Mouse (Mus musculus): ENCODE results near the gene Lurap1l. TPM values are rescaled to one million over a fixed set of nuclear protein-coding genes. Genes with fewer than 3 reads are reported as not detected.
A peak's percentile ranks its signal among the peaks of the same experiment; 100 is the strongest.

Gene Lurap1l
- polyA plus RNA-seq, 1 experiment from 2014 or later: 23.1 TPM

DNA sequence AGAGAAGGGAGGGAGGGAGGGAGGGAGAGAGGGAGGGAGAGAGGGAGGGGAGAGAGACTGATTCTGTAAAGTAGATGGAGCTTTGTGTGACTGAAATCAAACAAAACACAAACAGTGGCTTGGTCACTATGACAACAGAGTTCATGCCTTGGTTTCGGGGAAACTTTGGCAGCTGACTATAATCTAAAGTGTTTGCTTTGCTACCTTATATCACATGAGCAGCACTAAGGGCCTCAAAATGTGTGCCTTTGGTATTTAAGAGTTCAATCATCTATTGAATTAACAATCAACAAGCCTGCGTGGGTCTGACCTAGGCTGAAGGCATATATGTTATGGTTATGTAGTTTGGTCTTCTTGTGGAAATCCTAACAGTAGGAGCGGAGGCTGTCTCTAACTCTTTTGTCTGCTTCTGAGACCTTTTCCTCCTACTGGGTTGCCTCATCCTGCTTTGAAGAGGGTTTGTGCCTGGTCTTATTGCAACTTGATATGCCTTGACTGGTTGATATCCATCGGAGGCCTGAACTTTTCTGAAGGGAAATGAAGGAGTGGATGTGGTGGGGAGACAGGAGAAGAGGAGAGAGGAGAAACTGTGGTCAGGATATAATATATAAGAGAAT is 15.1 kb upstream of the Lurap1l start:
- peak; percentile 66 for ATAC-seq
- Histone ChIP-seq H3K4me2 (replicated peaks; ENCODE audit: low read depth) (no peak overlapping the region), H3K4me3 (ENCODE audit: low read depth, low read length) (no peak overlapping the region), H3K36me3 (ENCODE audit: control insufficient read depth, insufficient read depth) (no peaks in the 10 kb centered on the region), H3K9ac (ENCODE audit: low read depth, low read length) (no peak overlapping the region), H3K9me3 (ENCODE audit: control insufficient read depth) (no peaks in the 10 kb centered on the region), H3K4me1 (replicated peaks; ENCODE audit: control insufficient read depth, insufficient read depth, low read length) (no peaks in the 10 kb centered on the region), H3K27me3 (replicated peaks; ENCODE audit: control insufficient read depth, insufficient read depth, low read length) (no peaks in the 10 kb centered on the region), H3K27ac (ENCODE audit: low read depth, low read length) (no peak overlapping the region)
- WGBS: 38% methylated on average over 4 of the region's 4 CpGs
- TF ChIP-seq CTCF (IDR thresholded peaks at IDR 0.05; ENCODE audit: low read depth): no peak

DNA sequence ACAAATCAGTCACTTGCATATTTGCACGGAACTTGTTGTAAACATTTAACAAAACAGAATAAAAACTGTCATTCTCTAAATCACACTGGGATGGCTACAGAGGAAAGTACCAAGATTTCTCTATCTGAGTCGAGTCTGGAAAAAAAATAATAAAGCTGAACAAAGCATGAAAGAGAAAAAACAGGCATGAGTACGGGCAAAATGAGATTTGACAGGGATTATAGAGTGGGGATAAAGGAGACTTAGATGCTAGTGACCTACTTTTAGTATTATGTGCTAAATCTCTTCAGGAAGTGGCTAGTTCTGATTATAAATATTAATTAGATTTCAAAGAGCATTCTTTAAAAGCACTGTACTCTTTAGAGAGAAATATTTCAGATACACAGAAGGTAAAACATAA is 3.7 kb upstream of the Lurap1l start:
- TF ChIP-seq CTCF (IDR thresholded peaks at IDR 0.05; ENCODE audit: low read depth): no peak
- Histone ChIP-seq H3K9me3 (ENCODE audit: control insufficient read depth) (no peaks in the 10 kb centered on the region), H3K9ac (ENCODE audit: low read depth, low read length) (no peak overlapping the region), H3K27ac (ENCODE audit: low read depth, low read length) (no peak overlapping the region), H3K4me1 (replicated peaks; ENCODE audit: control insufficient read depth, insufficient read depth, low read length) (no peaks in the 10 kb centered on the region), H3K4me3 (ENCODE audit: low read depth, low read length) (no peak overlapping the region), H3K36me3 (ENCODE audit: control insufficient read depth, insufficient read depth) (no peaks in the 10 kb centered on the region), H3K27me3 (replicated peaks; ENCODE audit: control insufficient read depth, insufficient read depth, low read length) (no peaks in the 10 kb centered on the region), H3K4me2 (replicated peaks; ENCODE audit: low read depth) (no peak overlapping the region)
- ATAC-seq: no peak
- 62% methylated on average over 3 of the region's 3 CpGs for WGBS

DNA sequence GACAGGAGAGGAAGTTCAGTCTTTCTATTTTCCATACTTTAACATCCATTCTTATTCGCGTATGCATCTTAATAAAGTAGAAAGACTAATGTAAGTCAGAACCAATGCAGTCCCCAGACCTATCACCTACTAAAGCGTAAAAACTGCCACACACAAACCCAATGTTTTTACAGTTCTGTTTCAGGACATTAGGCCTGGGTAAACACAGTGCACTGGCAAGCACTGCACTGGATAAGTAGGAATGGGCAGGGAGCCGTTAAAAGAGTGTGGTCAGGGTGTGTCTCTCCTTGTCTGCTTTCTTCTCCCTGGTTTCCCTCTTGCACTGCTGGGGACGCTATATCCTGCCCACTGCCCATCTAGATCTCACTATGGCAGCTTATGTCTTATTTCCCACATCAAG is 2.5 kb upstream of the Lurap1l start:
- H3K4me2 ChIP-seq (replicated peaks; ENCODE audit: low read depth): no peak overlapping the region
- TF ChIP-seq CTCF (IDR thresholded peaks at IDR 0.05; ENCODE audit: low read depth): no peak
- H3K9me3 ChIP-seq (ENCODE audit: control insufficient read depth): no peaks in the 10 kb centered on the region
- no peaks in the 10 kb centered on the region for H3K36me3 ChIP-seq (ENCODE audit: control insufficient read depth, insufficient read depth)
- WGBS: 61% methylated on average over 5 of the region's 5 CpGs
- H3K9ac ChIP-seq (ENCODE audit: low read depth, low read length): no peak overlapping the region
- H3K27ac ChIP-seq (ENCODE audit: low read depth, low read length): no peak overlapping the region
- ATAC-seq: no peak
- H3K4me3 ChIP-seq (ENCODE audit: low read depth, low read length): no peak overlapping the region
- H3K27me3 ChIP-seq (replicated peaks; ENCODE audit: control insufficient read depth, insufficient read depth, low read length): no peaks in the 10 kb centered on the region
- H3K4me1 ChIP-seq (replicated peaks; ENCODE audit: control insufficient read depth, insufficient read depth, low read length): no peaks in the 10 kb centered on the region

DNA sequence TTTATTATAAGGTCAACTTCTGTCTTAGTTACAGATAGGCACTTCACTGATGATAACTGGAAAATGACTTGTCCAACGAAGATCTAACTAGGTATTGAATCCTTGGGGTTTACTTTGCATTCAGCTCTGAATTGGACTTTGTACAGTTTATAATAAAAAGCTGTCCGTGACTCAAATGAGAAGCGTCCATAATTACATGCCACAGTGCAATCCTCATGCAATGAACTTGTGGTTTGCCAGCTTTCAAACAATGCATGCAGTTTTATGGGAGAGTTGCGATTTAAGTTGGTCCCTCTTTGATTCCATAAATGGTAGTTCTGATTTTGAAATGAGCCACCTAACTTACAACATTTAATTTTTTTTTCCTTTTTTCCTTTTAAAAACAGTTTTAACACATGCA is 1.5 kb upstream of the Lurap1l start:
- H3K36me3 ChIP-seq (ENCODE audit: control insufficient read depth, insufficient read depth): no peaks in the 10 kb centered on the region
- no peak overlapping the region for H3K9ac ChIP-seq (ENCODE audit: low read depth, low read length)
- H3K4me2 ChIP-seq (replicated peaks; ENCODE audit: low read depth): no peak overlapping the region
- H3K27me3 ChIP-seq (replicated peaks; ENCODE audit: control insufficient read depth, insufficient read depth, low read length): no peaks in the 10 kb centered on the region
- 46% methylated on average over 4 of the region's 4 CpGs for WGBS
- no peaks in the 10 kb centered on the region for H3K9me3 ChIP-seq (ENCODE audit: control insufficient read depth)
- no peak overlapping the region; the same call in 1 of the 2 replicates for H3K27ac ChIP-seq (ENCODE audit: low read depth, low read length)
- no peak for TF ChIP-seq CTCF (IDR thresholded peaks at IDR 0.05; ENCODE audit: low read depth)
- H3K4me3 ChIP-seq (ENCODE audit: low read depth, low read length): no peak overlapping the region
- no peaks in the 10 kb centered on the region for H3K4me1 ChIP-seq (replicated peaks; ENCODE audit: control insufficient read depth, insufficient read depth, low read length)
- no peak for ATAC-seq

DNA sequence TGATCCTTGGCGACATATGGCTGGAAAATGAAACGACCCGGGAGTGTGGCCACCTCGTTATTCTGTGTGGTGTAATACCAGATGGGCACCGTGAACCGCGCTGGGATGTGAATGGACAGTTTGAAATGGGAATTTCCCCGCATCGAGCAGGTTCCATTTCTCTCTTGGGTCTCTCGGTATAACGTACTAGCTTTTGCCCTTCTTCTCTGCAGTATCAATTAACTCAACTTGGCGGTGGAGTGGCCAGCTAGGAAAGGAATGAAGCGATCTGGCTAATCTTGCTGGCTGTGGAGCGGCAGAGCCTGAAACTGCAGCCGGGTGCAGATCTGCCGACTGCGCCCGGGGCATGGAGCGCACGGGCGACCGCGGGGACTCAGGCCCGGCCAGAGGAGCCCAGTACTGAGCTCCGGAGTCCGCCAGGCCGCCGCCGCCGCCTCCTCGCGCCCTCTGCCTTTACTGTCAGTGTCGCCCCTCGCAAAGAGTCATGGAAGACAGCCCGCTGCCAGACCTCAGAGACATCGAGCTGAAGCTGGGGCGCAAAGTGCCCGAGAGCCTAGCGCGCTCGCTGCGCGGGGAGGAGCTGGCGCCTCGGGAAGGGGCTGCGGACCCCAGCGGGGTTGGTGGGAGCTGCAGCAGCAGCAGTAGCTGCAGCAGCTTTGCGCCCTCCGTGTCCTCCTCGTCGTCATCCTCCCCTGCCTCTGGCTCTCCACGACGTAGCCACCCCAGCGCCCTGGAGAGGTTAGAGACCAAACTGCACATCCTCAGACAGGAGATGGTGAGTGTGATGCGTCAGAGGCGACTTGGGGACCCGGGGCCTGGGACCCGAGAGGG is 640 bp downstream of the Lurap1l start:
- no peaks in the 10 kb centered on the region for H3K36me3 ChIP-seq (ENCODE audit: control insufficient read depth, insufficient read depth)
- TF ChIP-seq CTCF (IDR thresholded peaks at IDR 0.05; ENCODE audit: low read depth): no peak
- H3K9me3 ChIP-seq (ENCODE audit: control insufficient read depth): no peaks in the 10 kb centered on the region
- no peaks in the 10 kb centered on the region for H3K27me3 ChIP-seq (replicated peaks; ENCODE audit: control insufficient read depth, insufficient read depth, low read length)
- peak overlapping the region; percentile 87 for H3K4me2 ChIP-seq (replicated peaks; ENCODE audit: low read depth)
- peak overlapping the region; percentile 85 for H3K9ac ChIP-seq (ENCODE audit: low read depth, low read length)
- no peaks in the 10 kb centered on the region for H3K4me1 ChIP-seq (replicated peaks; ENCODE audit: control insufficient read depth, insufficient read depth, low read length)
- peak overlapping the region; percentile 97 for H3K27ac ChIP-seq (ENCODE audit: low read depth, low read length)
- WGBS: under 1% methylated on average over 58 of the region's 58 CpGs
- ATAC-seq: peak; percentile 29
- H3K4me3 ChIP-seq (ENCODE audit: low read depth, low read length): peak overlapping the region; percentile 87

DNA sequence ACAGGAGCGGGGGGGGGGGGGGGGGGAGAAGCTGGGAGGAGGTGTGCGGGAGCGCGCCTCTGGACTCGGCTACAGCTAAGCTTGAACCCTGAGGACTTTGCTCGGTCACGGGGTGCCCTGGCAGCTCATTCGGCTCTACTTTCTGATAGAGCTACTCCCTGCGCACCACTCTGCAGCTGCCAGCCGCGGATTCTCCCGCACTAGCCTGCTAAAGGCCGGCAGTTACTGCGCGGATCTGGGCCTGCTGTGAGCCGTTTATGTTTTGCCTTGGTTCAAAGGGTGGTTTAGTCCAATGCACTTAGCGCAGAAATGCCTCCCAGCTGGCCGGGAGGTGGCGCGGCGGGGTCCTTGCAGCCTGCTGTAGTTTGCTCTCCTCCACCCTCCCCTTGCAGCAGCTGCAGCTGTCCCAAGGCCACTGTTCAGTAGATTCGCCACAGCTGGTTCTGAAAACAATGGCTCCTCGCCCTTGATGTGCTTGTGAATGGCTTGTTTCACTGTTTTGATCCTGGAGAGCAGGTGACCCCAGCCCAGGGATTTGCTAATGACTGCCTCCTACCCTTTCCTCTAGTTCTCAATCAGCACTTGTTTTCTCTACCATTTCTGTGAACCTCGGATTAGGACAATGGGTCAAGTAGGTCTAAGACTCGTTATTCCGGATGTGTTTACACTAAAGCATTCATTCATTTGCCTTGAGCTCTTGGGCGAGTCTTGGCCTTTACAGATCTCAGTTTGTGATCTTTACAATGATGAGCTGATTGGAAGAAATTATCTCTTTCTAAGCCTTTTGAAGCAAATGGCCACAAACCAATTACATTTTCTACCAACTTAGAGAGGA is 1.5 kb downstream of the Lurap1l start:
- Histone ChIP-seq H3K9me3 (ENCODE audit: control insufficient read depth) (no peaks in the 10 kb centered on the region), H3K4me1 (replicated peaks; ENCODE audit: control insufficient read depth, insufficient read depth, low read length) (no peaks in the 10 kb centered on the region), H3K36me3 (ENCODE audit: control insufficient read depth, insufficient read depth) (no peaks in the 10 kb centered on the region), H3K9ac (ENCODE audit: low read depth, low read length) (peak overlapping the region; percentile 85), H3K4me2 (replicated peaks; ENCODE audit: low read depth) (peak overlapping the region; percentile 87), H3K27ac (ENCODE audit: low read depth, low read length) (peak overlapping the region; percentile 97), H3K4me3 (ENCODE audit: low read depth, low read length) (peak overlapping the region; percentile 87), H3K27me3 (replicated peaks; ENCODE audit: control insufficient read depth, insufficient read depth, low read length) (no peaks in the 10 kb centered on the region)
- WGBS: 2% methylated on average over 23 of the region's 27 CpGs
- TF ChIP-seq CTCF (IDR thresholded peaks at IDR 0.05; ENCODE audit: low read depth): peak; percentile 89
- ATAC-seq: peak; percentile 91

All from intestine, postnatal 0 days (tissue).